Mouse (Mus musculus): ENCODE results near the gene Capn7.

GRCm38 (mm10) chr14:31387301-31387981 is 51.0 kb downstream of the Capn7 start:
- no peak for TF ChIP-seq TCF12 (IDR thresholded peaks at IDR 0.05; ENCODE audit: insufficient read depth, poor library complexity, severe bottlenecking)
- TF ChIP-seq E2F4 (IDR thresholded peaks at IDR 0.05; ENCODE audit: insufficient read depth): no peak
- no peak for TF ChIP-seq POLR2A (IDR thresholded peaks at IDR 0.05; ENCODE audit: insufficient read length, low read depth)
- no peak for TF ChIP-seq POLR2AphosphoS2 (IDR thresholded peaks at IDR 0.05; ENCODE audit: insufficient read length, low read depth)
